Mouse (Mus musculus): ENCODE data around the gene Rasa4. TPM values are rescaled to one million over a fixed set of nuclear protein-coding genes. Genes with fewer than 3 reads are reported as not detected.
A peak's percentile ranks its signal among the peaks of the same experiment; 100 is the strongest.
"Not testable (repeated sequence)": the region's sequence is repeated elsewhere in the genome, so short reads cannot be mapped to it uniquely, and the experiment has no call there.

The Rasa4 gene
- polyA plus RNA-seq (2012; rRNA removed): 11.2 and 12.8 TPM in 2 replicates

DNA sequence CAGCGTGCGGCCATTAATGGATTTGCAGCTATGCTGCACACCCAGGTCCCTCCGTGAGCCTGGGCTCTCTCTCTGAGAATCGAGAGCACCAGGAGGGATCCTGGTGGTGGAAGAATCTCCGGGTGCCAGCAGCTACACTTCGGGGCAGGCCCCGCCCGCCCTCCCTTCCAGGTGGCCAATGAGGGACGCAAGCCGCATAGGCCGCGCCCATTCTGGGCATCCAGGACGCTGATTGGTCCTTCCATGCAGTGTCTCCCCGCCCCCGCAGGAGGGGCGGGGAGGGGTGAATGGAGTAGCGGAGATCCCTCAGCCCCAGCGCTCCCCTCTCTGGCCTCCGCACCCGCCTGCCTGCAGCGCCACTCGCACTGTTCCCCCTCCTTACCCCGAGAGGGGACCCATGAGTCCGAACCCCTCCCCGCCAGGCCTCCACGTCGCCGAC lies at the start of gene Rasa4:
Rasa4 (plus strand) TSS at position 248 of the 439 bp plus-strand sequence.
- DNase-seq (ENCODE audit: low read depth): peak; percentile 46

DNA sequence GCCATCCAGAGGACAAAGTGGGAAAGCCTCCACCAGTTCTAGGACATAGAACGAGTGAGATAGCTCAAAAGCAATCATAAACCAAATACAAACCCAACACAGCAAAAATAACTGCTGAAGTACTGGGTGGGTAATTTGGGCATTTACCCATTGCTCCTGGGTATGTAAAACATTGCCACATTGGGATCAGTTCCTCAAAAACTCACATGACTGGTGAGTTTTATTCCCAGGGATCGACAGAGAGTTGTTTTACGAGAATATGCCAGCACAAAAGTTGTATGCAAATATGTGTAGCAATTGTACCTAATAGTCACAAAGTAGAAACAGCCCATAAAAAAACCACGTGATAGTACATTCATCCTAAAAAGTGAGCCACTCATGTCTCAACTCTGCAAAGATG lies 48.8 kb upstream of the Rasa4 start:
- no peak for DNase-seq (ENCODE audit: low read depth)

DNA sequence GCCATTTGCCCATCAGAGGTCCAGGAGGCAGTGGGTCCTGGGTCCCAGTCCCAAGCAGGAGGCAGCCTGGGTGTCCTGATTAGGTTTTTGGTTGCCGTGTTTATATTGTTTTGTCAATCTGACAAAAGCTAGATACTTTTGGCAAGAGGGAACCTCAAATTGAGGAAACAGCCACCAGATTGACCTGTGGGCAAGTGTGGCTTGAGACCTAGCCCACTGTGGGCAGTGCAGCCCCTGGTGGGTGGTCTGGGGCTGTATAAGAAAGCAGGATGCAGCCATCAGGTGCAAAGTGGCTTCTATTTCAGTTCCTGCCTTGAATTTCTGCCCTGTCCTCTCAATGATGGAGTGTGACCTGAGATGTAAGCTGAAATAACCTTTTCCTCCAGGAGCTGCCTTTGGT lies 48.4 kb upstream of the Rasa4 start:
- no peak for DNase-seq (ENCODE audit: low read depth)

DNA sequence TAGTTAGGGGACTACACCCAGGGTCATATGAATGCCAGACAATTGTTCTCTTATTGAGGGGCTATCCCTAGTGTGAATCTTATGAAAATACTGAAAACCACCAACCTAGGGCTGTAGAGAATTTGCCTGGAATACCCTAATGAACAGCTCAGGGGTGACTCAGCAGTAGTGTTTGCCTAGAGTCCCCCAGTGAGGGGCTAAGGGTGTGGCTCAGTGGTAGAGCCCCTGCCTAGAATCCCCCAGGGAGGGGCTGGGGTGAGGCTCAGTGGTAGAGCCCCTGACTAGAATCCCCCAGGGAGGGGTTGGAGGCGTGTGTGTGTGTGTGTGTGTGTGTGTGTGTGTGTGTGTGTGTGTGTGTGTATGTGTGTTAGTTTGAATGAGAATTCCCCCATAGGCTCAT lies 47.0 kb upstream of the Rasa4 start:
- DNase-seq (ENCODE audit: low read depth): no peak

DNA sequence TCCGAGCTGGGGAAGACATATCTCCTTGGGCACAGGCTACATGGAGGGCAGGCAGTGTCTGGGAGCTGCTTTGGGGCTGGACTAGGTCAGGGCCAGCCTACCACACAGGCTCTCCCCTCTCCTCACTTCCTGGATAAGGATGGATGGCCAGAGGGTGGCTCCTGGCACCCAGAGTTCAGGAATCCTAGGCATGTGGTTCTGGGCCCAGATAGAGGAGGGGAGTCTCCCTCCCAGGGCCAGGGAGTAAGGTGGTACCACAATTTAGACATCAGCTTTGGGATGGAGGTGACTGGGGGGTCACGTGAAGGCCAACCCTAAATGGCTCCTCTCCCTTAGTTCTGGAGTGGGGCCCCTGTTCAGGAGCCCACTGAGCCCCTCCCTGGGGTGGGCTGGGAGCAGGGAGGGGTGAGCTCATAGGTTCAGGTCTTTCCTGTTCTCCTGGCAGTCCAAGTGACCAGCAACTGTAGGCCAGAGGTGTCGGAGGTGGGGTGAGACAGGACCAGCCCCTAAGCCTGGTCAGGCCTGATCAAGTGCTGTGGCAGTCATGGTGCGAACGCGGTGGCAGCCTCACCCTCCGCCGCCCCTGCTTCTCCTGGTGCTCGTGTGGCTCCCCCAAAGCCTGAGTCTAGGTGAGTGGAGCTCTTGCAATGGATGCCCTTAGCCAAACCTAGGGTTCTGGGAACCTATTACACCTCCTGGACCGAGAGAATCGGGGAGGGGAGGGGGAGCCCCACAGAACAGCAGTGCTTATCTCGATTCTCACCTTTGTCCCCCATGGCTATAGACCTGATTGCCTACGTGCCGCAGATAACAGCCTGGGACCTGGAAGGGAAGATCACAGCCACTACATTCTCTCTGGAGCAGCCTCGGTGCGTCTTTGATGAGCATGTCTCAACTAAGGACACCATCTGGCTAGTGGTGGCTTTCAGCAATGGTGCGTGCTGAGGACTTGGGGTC lies 45.2 kb upstream of the Rasa4 start, which contains the start of gene Upk3b:
Upk3b (plus strand) TSS at position 239 of the 957 bp plus-strand sequence.
- DNase-seq (ENCODE audit: low read depth): no peak

DNA sequence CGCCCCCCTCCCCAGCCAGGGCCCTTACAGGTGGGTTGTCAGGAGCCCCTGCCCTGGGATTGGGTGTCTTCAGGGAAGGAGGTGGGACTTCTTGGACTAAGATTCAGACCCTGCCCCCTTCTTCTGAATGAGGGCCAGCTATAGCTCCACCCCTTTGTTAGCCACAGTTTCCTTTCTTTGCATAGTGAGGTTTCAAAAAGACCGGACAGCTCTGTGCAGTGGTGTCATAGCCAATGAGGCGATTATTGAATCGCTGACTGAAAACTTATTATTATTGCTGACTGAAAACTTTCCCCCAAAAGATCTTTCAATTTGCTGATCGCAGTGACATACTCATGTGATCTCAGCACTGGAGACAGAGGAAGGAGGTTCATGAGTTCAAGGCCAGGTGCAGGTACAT lies 43.5 kb upstream of the Rasa4 start:
- no peak for DNase-seq (ENCODE audit: low read depth)

DNA sequence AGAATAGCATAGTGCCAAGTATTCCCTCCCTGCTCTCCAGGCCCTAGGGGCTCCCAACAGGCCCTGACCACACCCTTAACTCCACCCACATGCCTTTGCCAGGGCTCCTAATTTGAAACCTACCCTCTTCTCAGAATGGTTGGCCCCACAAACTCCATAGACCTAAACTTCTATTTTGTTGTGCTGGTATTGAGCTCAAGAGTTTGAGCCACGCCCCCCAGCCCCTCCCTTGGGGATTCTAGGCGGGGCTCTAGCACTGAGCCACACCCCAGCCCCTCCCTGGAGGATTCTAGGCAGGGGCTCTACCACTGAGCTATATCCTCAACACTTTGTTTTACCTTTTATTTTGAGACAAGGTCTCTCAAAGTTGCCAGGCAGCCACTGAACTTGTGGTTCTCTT lies 42.5 kb upstream of the Rasa4 start:
- DNase-seq (ENCODE audit: low read depth): no peak

DNA sequence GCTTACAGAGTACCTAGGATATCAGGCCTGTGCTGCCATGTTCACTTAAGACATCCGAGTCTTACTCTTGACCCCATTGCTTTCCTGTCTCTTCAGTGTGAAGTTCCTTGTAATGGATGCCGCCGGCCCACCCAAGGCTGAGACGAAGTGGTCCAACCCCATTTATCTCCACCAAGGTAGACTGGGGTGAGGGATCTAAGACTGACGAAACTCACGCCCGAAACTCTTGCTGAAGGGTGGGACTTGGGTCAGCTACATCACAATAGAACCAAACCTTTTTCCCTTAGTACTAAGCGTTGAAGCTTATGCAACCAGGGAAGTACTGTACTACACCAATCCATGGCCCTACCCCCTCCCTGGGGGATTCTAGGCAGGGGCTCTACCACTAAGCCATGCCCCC lies 42.0 kb upstream of the Rasa4 start:
- no peak for DNase-seq (ENCODE audit: low read depth)

DNA sequence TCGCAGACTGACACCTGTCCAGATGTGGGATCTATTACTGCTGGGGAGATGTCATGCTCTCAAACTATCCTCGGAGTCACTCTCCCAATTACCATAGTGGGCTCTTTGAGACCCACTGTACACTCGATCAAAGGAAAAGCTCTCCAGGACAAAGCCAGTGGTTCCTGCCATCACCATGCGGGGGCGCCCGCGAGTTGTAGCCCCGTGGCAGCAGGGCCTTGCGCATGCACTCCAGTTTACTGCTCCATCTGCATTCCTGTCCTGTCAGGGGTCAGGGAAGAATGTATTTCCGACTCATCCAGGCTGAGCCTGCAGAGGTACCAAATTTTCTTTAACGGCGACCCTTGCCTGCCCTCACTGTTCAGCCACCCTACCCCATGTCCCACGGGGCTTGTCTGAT lies 38.9 kb upstream of the Rasa4 start:
- no peak for DNase-seq (ENCODE audit: low read depth)

DNA sequence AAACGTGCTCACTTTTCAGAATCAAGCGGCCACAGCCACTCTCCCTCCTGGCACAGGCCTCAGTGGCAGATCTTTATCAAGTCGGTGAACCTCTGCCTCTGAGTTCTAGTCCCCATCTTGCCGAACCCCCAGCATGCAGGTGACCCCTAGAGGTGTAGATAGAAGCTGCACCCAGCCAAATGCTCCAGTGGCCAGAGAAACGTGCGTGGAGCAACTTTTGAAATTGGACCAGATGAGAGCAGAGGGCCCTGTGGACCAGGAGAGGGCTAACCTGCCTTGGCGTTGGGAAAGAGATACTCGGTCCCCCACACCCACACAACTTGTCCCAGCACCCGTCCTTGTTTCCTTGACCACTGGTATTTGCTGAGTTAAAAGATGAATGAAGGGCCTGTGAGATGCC lies 38.3 kb upstream of the Rasa4 start:
- no peak for DNase-seq (ENCODE audit: low read depth)

DNA sequence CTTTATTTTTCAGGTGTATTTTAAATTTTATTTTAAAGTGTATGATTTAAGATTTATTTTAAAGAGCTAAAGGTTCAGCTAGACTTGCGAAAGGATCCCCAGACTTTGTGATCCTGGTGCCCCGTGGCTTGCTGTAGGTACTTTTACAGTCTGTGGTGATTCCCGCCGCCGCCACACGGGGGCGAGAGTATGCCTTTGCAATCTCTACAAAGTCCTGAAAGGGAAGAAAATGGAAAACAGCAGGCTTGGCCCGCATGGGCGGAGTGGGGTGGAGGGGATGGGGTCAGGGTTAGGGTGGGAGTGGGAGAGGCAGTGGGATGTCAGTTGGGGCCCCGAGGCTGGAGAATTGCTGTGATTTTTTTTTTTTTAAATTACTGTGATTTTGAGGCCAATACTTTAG lies 37.7 kb upstream of the Rasa4 start:
- no peak for DNase-seq (ENCODE audit: low read depth)

DNA sequence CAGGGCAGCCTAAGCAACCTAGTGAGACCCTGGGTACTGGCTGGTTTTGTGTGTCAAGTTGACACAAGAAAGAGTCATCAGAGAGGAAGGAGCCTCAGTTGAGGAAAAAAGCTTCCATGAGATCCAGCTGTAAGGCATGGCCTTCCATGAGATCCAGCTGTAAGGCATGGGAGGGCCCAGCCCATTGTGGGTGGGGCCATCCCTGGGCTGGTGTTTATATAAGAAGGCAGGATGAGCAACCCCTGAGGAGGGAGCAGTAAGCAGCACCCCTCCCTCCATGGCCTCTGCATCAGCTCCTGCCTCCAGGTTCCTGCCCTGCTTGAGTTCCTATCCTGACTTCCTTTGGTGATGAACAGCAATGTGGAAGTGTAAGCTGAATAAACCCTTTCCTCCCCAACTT lies 35.2 kb upstream of the Rasa4 start:
- not testable (repeated sequence) for DNase-seq (ENCODE audit: low read depth)

DNA sequence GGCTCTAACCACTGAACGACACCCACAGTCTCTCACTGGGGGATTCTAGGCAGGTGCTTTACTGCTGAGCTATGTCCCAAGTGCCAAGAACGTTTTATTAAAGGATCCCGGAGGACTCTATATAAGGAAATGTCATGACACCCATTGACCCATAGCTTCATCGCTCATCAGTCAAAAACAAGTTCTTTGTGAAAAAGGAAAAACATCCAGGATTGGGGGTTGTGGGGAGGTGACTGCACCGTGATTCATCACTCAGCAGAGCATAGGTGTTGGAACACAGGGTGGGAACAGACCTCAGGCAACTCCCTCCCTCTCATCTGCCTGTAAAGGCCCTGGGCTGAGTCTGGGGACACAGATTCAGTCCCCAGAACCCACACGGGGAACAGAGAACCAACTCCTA lies 33.8 kb upstream of the Rasa4 start:
- DNase-seq (ENCODE audit: low read depth): no peak

DNA sequence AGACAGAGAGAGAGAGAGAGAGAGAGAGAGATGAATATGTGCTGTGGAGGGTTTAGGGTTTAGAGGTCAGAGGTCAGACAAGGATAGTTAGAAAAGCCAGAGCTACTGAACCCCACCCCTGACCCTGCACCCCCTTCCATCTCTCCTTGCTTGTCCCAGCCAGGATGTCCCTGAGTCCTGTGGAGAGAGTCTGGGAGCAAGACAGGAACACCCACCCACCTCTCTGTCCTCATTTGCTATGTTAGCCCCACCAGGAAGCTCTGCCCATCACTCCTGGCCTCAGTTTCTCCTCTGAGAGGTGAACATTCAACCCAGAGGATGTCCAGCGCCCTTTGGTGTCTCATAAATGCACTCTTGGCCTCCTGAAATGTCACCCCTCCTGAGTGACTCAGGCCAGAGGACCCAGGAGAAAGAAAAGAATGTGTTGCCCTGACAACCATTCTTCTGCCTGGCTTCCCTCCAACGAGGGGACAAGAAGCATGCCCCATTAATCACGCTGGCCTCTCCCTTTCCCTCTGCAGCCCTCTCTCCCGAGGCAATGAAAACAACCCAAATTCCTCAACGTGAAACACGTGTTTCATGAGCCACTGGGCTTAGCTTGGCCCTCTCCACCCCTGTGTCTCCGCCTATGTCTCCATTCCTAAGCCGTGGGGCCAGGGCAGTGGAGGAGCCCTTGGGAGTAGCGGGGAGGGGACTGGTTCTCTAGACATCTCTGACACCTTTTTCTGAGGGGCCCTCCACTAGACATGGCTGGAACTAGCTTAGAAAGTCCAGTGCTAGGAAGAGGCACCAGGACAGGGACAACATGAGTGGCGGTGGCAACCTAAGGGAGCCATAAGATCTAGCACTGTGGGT lies 32.3 kb upstream of the Rasa4 start:
- DNase-seq (ENCODE audit: low read depth): no peak

DNA sequence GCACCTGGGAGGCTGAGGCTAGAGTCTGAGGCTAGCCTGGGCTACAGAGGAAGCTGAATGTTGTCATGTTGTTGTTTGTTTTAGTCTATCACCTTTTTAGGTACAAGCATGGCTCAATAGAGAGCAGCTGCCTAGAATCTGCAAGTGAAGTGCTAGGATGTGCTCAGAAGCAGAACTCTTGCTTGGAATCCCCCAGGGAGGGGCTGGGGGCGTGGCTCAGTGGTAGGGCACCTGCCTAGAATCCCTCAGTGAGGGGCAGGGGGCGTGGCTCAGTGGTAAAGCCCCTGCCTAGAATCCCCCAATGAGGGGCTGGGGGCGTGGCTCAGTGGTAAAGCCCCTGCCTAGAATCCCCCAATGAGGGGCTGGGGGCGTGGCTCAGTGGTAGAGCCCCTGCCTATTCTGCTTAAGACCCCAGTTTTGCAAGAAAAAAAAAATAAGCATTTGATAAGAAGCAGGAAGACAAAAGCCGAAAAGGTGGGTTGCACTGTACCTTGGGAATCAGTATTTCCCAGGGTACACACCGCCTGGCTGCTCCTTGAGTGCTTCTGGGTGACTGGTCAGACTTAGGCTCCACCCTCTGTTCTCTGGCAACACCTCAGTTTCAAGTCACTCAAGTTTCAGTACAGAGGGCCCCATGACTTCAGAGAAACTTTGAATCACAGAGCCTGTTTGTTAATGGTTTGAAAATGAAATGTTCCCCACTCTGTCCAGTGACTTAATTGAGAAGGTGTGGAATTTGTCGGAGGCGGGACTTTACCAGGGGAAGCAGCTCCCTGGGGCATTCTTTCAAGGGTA lies 30.7 kb upstream of the Rasa4 start:
- no peak for DNase-seq (ENCODE audit: low read depth)

DNA sequence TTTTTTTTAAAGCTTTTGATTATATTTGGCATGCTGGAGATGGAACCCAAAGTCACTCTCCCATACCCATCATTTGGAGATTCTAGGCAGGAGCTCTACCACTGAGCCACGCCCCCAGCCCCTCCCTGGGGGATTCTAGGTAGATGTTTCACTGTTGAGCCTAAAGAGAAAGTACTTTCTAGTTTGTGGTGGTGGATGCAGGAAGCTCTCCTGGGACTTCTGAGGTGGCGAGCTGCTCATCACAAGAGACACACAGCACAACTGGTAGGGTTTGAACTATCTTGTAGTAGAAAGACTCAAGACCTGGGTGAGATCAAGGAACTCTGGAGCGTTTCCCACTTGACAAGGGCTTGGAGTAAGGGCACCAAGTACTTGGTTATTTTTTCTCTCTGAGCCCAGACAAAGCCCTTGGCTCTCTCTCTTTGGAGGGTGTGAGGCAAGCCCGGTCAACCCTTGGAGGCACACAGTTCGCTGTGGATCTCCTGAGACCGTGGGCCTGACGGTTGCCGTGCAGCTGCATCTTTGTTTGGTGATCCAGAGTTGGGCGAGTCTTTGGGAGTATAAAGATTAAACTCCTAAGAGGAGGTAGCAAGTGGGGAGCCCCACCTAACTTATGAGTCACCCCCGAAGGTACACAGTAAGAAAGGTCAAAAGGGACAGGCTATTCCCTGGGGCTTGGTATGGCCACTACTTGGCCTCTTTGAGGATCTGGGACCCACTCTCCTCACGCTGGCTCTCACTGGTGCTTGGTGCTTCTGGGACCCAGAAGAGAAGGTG lies 29.2 kb upstream of the Rasa4 start, which contains the start of gene Upk3bl:
Upk3bl (plus strand) TSS at position 192 of the 777 bp plus-strand sequence.
- no peak for DNase-seq (ENCODE audit: low read depth)

DNA sequence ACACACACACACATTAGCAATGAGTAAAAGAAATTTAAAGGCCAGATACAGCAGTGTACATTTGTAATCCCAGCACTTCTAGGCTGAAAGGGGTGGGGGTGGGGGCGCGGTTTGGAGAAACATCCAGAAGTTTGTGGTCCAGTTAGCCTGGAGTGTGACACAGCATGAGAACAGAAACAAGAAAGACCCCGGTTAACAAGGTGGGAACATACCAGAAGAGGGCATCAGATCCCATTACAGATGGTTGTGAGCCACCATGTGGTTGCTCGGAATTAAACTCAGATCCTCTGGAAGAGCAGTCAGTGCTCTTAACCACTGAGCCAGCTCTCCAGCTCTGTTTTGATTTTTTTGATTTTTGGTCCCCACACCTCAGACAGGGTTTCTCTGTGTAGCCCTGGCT lies 27.7 kb upstream of the Rasa4 start:
- DNase-seq (ENCODE audit: low read depth): no peak

DNA sequence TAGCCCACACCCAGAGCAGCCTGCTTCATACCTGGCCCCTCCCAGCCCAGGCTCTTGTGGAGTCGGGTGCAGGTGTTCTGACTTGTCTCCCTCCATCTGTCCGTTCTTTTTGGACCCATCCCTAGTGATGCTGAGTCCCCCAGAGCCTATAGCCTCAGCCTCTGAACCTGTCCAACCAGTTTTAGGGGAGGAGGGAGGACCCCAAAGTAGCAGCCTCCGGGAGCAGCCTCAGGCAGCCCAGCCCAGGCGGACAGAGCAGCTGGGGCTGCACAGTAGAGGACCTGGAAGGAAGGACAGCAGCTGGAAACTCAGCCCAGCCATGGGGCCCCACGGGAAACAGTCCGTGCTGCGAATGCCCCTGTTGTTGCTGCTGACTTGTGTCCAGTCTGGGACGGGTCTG lies 26.6 kb upstream of the Rasa4 start:
- DNase-seq (ENCODE audit: low read depth): no peak

DNA sequence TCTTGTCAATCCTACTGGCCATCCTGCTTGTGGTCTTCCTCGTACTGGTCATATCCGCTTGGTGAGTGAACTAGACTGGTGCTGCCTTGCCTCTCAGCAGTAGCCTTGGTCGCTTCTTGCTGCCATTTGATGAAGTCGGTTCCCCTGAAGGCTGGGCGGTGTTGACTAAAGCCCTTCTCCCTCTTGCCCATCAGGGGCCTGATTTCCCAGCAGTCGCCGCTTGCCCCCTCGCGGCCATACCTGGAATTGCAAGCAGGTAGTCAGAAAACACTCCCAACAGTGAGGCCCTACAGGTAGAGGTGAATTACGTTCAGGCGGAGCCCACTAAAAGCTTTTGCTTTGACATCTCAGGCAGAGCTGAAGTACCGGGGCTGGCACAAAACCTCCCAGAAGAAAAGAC lies 22.1 kb upstream of the Rasa4 start:
- no peak for DNase-seq (ENCODE audit: low read depth)

DNA sequence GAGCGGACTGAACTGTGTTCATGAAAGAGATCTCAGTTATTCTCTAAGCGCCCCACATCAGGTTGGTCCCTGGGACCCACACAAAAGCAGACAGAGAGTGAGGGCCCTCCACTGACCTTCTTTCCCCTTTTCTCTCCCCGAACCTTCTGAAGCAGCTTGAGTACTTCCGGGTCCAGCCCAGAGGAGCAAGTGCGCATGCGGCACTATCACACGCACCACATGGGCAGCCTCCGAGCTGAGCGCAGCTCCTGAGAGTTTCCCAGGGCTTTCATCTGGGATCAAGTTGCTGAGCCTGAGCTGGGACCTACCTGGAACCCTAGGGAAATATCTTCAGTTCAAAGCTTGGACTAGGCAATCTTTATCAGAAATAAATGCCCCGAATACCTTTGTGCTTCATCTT lies 19.8 kb upstream of the Rasa4 start:
- DNase-seq (ENCODE audit: low read depth): no peak

Data from gonadal fat pad, adult 2 months (tissue).